Mouse (Mus musculus): ENCODE measurements around the gene Maml2.

Gene Maml2

GRCm38 (mm10) chr9:13607609-13608185 is 309.9 kb downstream of the Maml2 start:
- in situ Hi-C loops (cut with MboI, MseI) = no loop called here

GRCm38 (mm10) chr9:13608532-13609071 is 310.8 kb downstream of the Maml2 start:
- in situ Hi-C loops (cut with MboI, MseI) = no loop called here

GRCm38 (mm10) chr9:13611561-13611960 is 313.8 kb downstream of the Maml2 start:
- in situ Hi-C loops (cut with MboI, MseI) = no loop called here

GRCm38 (mm10) chr9:13612371-13612770 is 314.6 kb downstream of the Maml2 start:
- in situ Hi-C loops (cut with MboI, MseI) = no loop called here

- in situ Hi-C loops (cut with MboI, MseI) = no loop called here
Measured at GRCm38 (mm10) chr9:13613325-13614268, 315.8 kb downstream of the Maml2 start.

- in situ Hi-C loops (cut with MboI, MseI) = no loop called here
Measured at GRCm38 (mm10) chr9:13616383-13617009, 318.7 kb downstream of the Maml2 start.

GRCm38 (mm10) chr9:13620794-13621193 is 323.0 kb downstream of the Maml2 start:
- in situ Hi-C loops (cut with MboI, MseI) = no loop called here

- in situ Hi-C loops (cut with MboI, MseI) = no loop called here
Measured at GRCm38 (mm10) chr9:13621941-13622340, 324.2 kb downstream of the Maml2 start.

- in situ Hi-C loops (cut with MboI, MseI) = no loop called here
Measured at GRCm38 (mm10) chr9:13622426-13622825, 324.7 kb downstream of the Maml2 start.

GRCm38 (mm10) chr9:13623892-13624422 is 326.2 kb downstream of the Maml2 start:
- in situ Hi-C loops (cut with MboI, MseI) = no loop called here

- in situ Hi-C loops (cut with MboI, MseI) = no loop called here
Measured at GRCm38 (mm10) chr9:13624780-13625179, 327.0 kb downstream of the Maml2 start.

GRCm38 (mm10) chr9:13625215-13625614 is 327.5 kb downstream of the Maml2 start:
- in situ Hi-C loops (cut with MboI, MseI) = no loop called here

- in situ Hi-C loops (cut with MboI, MseI) = no loop called here
Measured at GRCm38 (mm10) chr9:13626480-13626879, 328.7 kb downstream of the Maml2 start.

- in situ Hi-C loops (cut with MboI, MseI) = loop anchor here (5.0 to 10.0 kb wide), 2 partner anchors 71 to 641 kb away; partner anchors contain the start of gene Sesn3
Measured at GRCm38 (mm10) chr9:13633371-13633770, 335.6 kb downstream of the Maml2 start.

- in situ Hi-C loops (cut with MboI, MseI) = loop anchor here (10.0 kb wide), 1 partner anchor 635 kb away; the partner anchor contains the start of gene Sesn3
Measured at GRCm38 (mm10) chr9:13639655-13640054, 341.9 kb downstream of the Maml2 start.

GRCm38 (mm10) chr9:13645153-13645552 is 347.4 kb downstream of the Maml2 start:
- in situ Hi-C loops (cut with MboI, MseI) = no loop called here

GRCm38 (mm10) chr9:13651065-13651464 is 353.3 kb downstream of the Maml2 start:
- in situ Hi-C loops (cut with MboI, MseI) = no loop called here

- in situ Hi-C loops (cut with MboI, MseI) = no loop called here
Measured at GRCm38 (mm10) chr9:13651828-13652227, 354.1 kb downstream of the Maml2 start.

- in situ Hi-C loops (cut with MboI, MseI) = no loop called here
Measured at GRCm38 (mm10) chr9:13652389-13652877, 354.7 kb downstream of the Maml2 start.

- in situ Hi-C loops (cut with MboI, MseI) = no loop called here
Measured at GRCm38 (mm10) chr9:13652917-13653316, 355.2 kb downstream of the Maml2 start.

GRCm38 (mm10) chr9:13661768-13662623 is 364.2 kb downstream of the Maml2 start:
- in situ Hi-C loops (cut with MboI, MseI) = no loop called here

All from regulatory T cell (primary cell).